Mouse (Mus musculus) right cerebral cortex, postnatal 36 days (tissue): Measurements from ENCODE around the gene Sfxn5.

Source experiments
- DNase-seq, 2 experiments: peaks; one replicate each; pipeline ENCODE4 v3.0.0; 2022; ENCODE audit warnings: low spot score in 2 of 2, mixed read lengths in 1 of 2

Gene Sfxn5

DNA sequence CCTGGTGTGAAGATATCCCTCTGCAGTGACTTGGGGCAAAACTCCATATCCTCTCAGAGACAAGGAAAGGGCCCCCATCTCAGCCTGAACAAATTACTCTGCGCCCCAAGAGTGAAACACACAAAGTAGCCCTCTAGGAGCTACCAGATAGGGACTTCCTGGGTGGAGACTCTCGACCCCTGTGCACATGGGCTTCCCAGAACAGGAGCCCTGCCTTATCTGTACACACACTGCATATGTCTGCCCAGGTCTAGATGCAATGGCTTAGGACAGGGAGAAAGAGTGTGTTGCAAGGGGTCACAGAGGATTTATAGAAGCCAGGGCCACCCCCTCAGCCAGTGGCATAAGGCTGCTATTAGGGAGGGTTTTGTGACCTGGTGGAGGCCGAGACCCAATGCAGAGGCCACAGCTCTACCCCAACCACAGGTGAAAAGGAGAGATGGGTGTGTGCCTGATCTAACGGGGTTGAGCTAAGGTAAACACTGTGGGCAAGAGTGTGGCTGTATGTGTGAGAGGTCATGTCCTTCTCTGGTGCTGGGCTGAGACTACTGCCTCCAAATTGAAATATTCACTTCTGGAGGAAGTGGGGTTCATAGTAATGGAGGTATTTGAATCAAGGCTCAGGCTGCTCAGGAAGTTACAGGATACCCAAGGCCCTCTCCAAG is 44.9 kb downstream of the Sfxn5 start:
- DNase-seq = no peak

DNA sequence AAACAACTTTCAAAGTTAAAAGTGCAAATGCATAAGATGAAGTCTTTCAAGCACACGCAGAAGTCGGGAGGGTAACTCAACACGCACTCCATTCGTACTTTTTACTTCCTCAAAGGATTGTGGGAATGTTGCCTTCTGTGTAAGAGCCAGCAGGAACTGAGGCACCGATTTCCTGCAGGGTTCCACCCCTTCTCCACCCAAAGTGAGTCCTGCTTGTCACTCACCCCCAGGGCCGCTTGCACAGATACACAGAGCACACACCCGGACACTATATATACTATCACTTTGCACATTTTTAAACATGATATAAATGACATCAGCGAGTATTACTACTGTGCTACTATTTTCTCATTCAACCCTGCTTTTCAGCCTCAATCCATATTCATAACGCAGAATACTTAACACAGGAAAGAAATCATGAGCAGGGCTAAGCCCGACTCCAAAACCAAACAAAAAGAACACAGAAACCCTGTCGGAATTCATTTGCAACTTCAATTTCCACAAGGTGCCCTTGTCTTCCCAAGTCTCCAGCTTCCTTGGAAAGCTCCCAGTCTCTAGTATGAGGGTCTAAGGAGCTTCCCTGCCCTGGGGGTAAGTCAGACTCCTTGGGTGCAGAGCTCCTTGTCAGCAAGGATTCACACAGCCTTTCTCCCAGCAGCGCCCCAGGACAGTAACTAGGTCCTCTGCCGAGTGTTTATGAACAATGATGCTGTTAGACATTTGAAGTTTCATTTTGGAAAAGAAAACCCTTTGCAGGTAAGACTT is 46.8 kb downstream of the Sfxn5 start:
- DNase-seq = no peak

DNA sequence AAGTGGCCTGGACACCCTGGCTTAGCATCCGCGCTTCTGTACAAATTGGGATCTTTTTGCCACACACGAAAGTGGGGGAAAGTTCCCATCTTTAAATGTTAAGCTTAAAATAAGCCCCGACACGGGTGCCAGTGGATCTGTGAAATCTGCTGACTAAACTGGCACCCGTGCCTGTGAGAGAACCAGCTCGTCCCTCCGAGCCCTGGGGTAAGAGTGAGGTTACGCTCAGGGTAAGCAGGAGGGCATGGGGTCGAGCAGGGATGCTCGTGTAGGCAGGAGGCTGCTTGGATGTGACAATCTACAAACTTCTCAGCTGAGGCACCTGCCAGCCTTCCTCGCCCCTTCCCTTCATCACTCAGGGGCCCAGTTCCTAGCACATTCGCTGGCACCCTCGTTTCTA is 52.4 kb downstream of the Sfxn5 start:
- DNase-seq = peak; percentile 57 to 75

DNA sequence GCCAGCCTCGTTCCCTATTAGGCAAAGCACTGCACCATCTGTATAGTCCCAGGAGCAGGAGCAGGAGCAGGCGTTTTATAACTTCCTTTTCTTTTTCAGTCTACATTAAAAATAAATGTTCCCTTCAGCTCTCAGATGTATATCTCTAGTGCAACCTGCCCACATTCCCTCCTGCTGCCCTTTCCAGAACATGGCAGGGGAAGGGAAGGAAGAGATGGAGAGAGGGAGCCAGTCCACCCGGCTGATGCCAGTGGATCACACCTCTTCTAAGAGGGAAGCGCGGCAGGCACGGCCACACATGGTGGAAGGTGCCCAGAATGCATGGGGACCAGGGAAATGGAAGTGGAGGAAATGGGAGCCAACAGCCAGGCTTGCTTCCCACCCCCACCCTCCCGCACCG is 56.7 kb downstream of the Sfxn5 start:
- DNase-seq = peak; percentile 68 to 80

DNA sequence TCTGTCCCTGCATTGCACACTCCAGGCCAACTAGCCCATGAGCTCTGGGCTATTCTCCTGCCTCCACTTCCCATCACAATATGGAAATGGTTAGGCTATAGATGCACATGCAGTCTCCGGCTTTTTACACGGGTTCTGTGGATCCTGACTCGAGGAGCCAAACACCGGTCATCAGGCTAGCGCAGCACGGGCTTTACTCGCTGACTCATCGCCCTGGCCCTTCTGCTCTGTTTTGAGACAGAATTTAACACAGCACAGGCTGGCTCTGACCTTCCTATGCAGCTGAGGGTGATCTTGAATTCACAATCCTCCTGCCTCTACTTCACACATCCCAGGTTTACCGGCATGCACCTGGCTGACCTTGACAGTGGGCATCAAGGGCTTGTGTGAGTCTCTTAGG is 60.8 kb downstream of the Sfxn5 start:
- DNase-seq = no peak

DNA sequence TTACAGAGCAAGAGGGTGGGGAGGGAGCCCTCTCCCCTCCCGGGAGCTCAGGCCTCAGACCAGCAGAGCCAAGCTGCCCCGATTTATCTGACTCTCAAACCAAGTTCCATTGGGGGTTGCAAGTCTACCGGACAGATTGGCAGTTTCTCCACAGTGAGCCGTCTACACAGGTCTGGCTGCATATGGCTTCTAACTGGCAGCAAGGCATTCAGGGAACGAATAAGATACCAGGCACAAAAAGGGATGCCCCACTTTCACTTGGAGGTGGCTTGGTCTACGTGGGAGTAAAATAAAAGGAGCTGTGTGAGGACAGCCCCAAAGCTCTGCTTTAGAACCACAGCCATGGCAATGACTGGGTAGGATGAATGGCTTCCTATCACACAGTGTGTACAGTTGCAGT is 67.2 kb downstream of the Sfxn5 start:
- DNase-seq = peak in 1 of 2 experiments; percentile 68

DNA sequence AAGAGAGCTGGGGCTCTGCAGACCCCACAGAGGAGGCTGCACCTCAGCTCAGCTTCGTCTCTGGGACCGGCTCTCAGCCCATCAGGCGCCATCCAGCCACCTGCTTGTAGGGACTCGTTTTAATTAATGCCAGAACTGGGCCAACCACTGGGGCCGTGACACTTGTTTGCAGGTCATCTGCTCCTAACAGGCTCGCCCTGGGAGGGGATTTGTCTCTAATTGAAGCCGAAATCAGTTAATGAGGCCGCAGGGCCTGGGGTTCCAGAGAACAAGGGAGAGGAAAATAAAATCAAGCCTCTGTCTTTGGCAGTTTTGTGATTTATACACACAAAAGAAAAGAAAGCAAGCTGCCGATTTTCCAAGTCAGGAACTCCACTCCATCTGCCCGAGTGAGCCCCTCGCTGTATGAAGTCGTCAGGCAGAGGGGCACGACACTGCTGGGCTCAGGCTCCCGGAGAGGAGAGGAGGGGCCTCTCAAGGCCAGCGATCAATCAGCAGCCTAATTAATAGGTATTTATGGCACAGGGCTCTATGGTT is 68.2 kb downstream of the Sfxn5 start:
- no peak for DNase-seq

DNA sequence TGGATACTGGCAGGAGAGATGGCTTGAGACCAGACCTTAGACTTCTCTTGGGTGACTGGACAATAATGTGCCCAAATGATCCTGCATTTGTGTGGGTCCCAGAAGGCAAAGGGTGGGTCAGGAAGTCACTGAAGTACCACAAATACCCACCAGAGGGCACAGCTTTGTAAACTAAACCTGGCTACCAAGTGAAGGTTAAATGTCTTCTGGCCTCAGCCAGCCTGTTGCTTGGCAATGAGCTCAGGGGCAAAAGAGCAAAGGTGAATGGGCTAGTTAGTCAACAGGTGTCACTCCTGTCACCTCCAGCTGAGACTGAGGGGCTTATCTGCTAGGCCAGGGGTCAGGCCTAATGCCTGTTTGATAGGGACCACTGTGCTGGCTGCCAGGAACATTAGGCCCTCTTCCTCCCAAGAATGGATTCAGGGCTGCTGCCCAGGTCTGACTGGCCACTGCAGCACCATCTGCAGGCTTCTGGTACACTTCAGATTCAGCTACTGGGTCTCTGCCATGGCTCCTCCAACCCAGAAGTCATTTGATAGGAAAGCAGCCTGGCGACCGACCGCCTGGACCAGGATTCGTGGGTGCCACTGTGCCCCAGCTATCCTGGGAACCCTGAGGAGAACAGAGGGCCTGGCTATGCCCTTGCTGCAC is 70.2 kb downstream of the Sfxn5 start:
- DNase-seq = no peak

DNA sequence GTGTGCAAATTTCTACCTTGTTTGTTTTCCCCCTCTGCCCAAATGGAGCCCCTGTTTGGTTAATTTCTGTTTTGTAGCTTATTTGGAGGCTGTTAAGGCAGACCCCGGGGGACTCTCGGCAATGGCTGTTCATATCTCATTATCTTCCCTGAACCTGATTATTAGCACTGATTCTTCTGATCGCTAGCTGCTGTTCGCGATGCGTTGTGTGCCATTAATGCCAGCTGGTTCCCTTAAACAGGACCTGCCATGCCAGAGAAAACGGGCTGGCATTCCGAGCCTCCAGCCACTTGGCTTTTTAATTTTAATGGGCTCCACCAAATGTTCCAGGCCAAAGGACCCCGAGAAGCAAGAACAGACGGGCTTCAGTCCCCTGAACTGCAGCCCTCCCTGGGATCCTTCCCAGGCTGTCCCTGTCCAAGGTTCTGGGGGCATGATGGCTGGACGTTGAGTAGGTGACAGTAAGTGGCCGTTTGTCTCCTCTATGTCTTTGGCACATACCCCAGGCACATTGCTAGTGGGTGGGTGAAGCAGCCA is 74.1 kb downstream of the Sfxn5 start:
- no peak for DNase-seq

DNA sequence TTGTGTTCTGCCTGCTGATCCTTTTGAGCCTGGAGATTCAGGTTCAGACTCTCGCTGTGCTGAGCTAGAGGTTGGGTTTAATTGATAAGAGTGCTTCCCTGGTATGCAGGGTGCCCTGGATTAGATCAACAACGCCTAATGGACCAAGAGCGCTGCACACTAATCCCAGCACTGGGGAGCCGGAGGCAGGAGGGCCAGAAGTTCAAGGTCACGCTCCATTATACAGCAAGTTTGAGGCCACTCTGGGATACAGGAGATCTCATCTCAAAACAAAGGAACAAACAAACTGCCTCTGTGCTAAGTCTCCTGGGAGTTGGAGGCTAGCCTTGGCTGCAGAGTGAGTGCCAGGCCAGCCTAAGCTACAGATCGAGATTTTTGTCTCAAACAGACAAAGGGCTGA is 77.6 kb downstream of the Sfxn5 start:
- no peak for DNase-seq

DNA sequence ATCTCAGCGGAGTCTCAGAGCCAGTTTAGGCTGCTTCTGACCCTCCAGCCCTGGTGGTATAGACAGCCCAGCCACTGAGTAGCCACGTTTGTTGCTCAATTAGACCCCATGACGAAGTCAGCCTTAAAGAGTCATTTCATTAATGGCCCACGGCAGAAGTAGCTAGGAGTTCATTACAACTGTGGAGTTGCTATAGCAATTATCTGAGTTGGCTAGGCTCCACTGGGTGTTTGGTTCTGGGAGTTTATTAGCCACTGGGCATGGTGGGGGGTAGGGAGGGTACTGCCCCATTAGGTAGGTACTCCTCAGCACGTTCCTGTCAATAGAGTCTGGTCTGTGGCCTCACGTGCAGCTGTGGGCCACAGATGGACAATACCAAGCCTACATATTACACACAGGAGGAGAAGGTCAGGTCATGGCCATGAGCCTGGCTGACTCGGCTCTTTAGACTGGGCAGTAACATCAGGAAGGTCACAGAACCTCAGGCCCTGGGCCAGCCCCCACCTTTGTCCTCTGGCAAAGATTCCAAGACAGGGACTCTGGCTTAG is 79.2 kb downstream of the Sfxn5 start:
- no peak for DNase-seq

DNA sequence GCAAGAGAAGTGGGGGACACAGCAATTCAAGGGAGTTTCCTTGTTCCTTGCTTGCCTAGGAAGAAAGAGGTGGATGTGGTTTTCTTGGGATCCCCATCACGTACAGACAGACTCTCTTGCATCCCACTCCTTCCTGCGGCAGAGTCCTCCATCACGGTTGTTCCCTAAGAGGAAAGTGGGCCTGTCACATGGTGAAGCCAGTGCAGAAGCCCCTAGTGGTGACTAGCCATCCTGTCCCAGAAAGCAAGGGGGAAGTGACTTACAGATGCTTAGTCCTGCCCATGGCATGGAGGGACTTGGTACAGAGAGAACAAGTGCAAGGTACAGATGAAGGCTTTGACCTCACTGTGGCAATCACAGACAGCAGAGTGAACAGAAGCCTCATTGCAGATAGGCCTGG is 79.9 kb downstream of the Sfxn5 start:
- DNase-seq = no peak

DNA sequence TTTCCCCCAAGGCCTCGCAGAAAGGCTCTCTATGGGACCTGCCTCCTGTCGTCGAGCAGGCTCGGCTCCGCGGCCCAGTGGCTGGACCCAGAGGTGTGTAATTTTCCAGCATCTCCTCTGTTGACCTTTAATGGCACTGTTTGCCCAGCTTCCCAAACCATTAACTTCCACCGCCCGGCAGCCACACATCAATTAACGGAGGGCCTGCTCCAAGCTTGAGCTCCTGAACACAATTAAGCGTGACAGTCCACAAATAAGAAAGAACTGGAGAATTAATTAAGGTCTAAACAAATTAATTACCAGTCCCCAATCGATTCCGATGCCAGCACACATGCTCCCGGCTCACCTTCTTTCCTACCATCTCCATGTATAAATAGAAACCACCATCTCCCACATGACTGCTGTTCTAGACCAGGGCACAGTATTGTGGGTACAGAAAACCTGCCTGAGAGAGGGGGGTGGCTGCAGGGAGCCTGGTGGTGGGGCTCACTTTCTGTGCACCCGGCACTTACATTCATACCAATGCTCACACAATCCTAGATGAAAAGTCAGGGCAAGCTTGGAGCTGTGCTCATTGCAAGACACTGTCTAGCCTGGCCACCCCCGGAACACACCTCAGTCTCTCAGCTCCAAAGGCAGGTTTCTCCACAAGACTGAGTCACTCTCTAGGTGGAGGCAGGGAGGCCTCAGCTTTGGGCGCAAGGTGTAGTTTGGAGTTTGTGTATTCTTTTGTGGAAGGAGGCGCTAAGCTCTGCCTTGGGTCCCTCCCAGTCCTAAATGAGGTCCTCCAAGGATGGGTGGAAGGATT is 80.8 kb downstream of the Sfxn5 start:
- no peak for DNase-seq

DNA sequence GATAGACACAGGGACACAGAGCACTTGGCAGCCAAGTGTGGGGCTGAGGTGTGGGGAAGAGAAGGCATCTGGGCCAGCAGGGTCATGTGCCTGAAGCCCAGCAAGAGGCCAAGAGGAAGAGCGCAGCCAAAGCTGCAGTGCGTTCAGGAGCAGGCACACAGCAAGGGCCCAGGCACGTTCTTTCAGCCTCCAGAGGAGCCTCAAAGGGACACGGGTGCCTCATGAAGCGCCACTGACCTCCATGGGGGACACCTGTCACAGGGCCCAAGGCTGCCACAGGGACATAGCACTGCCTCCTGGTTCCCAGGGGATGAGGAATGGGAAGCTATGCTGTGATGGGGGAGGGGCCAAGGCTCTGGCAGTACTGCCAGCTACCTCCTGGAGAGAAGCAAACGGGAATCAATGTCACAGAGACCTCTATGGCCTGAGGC is 82.4 kb downstream of the Sfxn5 start:
- DNase-seq = no peak

DNA sequence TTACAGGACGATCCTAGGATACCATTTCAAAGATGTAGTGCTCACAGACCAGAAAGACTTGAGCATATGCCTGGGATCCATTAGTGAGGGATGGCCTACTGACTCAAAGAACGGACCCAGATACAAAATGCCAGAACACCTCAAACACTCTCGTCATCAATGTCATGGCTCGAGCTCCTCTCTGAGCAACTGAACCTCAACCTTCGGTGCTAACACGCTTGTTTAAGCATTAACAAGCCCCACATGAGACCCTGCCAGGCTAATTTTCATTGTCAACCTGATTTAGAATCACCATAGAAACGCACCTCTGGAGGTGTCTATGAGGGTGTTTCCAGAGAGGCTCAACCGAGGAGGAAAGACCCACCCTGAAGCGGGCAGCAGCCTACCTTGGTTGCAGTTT is 83.4 kb downstream of the Sfxn5 start:
- no peak for DNase-seq

DNA sequence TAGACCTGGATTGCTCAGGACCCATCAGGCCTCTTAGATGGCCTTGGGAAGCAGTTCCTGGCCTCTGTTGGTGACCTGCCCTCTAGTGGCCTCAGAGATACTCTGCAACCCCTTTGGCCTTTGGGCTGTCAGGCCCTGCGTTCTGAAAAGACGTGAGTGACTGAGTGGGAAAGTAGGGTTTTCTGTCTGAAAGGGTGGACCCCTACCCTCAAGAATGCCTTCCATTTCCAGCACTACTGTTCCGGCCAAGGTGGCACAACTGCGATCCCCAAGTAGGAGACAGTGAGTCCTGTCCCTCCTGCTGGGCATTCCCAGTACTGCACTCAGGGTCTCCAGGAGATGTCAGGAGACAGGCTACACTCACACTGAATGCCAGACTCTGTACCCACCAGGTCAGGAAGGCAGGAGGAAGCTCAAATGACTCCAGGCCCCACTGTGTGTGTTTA is 94.2 kb downstream of the Sfxn5 start:
- no peak for DNase-seq

DNA sequence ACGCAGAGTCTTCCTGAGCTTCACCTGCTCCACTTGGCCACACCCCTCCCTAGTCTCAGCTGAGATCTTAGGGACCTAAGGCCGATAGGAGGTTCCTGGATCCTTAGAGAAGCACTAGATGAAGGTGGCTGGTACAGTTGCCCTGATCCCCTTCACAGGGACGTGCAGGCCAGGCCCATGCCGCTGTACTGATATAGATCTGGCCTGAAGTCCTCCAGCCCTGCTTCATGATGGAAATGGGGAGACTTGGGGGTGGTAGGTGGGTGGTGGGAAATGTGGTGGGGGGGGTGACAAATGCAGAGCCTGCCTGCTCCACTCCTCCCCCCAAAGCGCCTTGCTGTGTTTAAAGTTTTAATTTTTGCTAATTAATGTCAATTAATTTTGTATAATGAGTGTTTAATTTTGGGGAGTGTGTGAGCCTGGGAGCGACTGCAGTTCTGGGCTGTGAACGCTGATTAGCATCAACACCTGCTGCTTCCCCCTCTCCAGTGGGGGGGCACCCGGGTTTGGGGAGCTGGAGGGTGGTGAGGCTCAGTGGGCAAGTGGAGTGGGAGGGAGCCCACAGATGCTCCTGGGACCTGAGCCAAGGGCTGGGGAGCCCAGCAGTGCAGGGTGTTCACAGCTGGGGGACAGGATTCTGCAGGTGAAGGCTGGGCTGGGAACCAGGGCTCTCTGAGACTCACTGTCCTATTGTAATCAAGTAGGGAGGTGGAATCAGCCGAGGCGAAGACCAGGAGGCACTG is 95.5 kb downstream of the Sfxn5 start:
- DNase-seq = peak in 1 of 2 experiments; percentile 42

DNA sequence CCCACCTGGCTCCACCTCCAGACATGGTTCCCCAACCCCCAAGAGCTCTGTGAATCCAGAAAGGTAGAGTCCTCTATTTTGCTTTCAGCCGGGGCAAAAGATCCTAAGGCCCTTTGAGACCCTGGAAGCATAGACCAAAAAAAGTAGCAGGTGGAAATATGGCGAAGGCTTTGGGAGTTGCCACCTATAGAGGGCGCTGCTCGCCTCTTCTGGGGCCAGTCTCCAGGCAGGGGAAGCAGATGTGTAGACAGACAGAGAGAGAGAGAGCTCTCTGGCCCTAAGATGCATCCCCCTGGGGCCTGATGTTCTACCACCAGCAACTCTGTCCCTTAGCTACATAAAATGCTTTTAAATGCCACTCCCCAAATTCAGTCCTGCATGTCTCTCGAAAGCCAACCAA is 96.2 kb downstream of the Sfxn5 start:
- no peak for DNase-seq

DNA sequence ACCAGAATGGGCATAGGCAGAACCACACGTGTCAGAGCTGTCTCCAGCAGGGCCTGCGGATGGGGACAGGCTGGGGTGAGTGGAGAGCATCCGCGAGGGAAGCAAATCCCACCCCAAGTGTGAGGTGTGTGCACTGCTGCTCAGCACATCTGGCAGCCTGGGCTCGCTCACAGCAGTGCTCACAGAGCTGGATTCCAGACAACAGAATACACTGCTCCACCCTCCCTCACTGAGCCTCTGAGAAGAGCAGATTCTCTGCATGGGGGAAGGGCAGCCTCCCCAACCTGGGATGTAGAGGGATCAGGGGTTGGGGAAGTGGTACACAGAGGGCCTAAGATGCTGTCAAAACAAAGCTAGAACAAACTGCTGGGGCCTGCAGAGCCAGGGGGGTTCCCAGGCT is 98.4 kb downstream of the Sfxn5 start:
- DNase-seq = no peak

DNA sequence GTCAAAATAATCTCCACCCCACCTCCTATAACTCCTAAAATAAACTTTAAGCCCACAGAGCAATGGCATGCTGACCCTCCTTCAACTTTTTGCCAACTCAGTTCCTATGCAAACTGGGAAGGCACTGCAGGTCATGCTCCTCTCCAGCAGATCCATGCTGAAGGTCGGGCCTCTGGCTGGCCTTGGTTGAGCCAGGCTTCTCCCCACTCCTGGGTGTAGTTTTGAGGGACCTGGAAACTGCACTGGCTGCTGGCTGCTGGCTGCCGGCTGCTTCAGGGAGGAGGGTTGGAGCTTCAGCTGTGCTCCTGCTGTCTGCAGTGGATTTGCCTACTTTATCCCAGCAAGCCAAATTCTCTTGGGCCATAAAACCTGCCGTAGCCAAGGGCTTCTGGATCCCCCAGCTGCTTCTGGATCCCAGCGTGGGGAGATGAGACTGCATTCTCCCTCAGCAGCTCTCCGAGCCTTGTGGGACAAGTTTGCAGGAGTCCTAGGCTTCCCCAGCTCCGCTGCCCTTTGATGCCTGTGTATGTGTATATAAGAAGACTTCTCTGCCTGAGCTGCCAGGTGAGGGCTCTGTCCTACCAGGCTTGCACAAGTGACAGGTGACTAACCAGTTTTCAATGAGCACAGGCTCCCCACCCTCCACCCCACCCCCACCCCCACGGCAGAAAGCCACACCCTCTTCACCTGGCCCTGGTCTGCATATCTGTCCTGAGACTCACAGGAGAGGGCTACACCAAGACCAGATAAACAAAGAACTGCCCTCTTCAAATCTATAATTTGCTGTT is 100.2 kb downstream of the Sfxn5 start:
- DNase-seq = no peak
